Mouse (Mus musculus): ENCODE measurements around the gene Krtap28-13. TPM values are rescaled to one million over a fixed set of nuclear protein-coding genes. Genes with fewer than 3 reads are reported as not detected.

Krtap28-13 gene
- polyA plus RNA-seq, 1 experiment from 2014 or later, result 0.29 TPM

DNA sequence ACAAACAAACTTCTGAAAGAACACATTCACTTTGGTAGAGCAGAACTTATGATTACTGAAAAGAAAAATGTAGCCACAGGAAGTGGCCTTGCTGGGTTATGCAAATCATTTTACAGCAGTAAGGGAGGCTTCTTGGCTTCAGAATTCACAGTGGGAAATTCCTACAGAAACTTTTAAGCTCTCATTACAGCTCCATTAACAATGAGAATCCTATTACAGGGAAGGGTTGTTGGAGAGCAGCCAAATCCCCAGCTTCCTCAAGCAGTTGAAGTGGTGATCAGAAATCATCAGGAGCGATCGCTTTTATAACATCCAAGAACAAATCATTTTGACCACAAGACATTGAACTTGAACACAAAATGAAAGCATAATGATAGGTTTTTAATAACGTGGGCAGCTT is 41.2 kb downstream of the Krtap28-13 start:
- DNase-seq (ENCODE audit: low spot score) (peak; percentile 90), ATAC-seq (ENCODE audit: low read depth) (0 out of 2 replicates have a peak, but pooled peaks have one; percentile 50)
- no peaks in the 10 kb centered on the region for H3K36me3 ChIP-seq (ENCODE audit: control insufficient read depth, insufficient read depth, low read length)
- WGBS, result 25% methylated on average over 3 of the region's 3 CpGs
- H3K27ac ChIP-seq (replicated peaks; ENCODE audit: low read depth, low read length), result no peak overlapping the region
- H3K4me2 ChIP-seq (ENCODE audit: low read depth, low read length), result no peak overlapping the region
- H3K9me3 ChIP-seq (ENCODE audit: control insufficient read depth, low read length), result no peaks in the 10 kb centered on the region
- H3K9ac ChIP-seq (ENCODE audit: low read depth, low read length), result no peak overlapping the region
- no peaks in the 10 kb centered on the region for H3K27me3 ChIP-seq (replicated peaks; ENCODE audit: control insufficient read depth, insufficient read depth, low read length)
- H3K4me1 ChIP-seq (ENCODE audit: control insufficient read depth, insufficient read depth, low read length), result peaks cover 7% of the 10 kb centered on the region; the same call in 1 of the 2 replicates
- H3K4me3 ChIP-seq (ENCODE audit: low read depth, low read length), result no peak overlapping the region

GRCm38 (mm10) chr1:83105464-83105863 is 44.7 kb downstream of the Krtap28-13 start:
- ATAC-seq (ENCODE audit: low read depth) (no peak), DNase-seq (ENCODE audit: low spot score) (no peak)
- 62% methylated on average over 1 of the region's 1 CpGs for WGBS
- H3K4me2 ChIP-seq (ENCODE audit: low read depth, low read length), result no peak overlapping the region
- no peaks in the 10 kb centered on the region for H3K27me3 ChIP-seq (replicated peaks; ENCODE audit: control insufficient read depth, insufficient read depth, low read length)
- no peak overlapping the region for H3K9ac ChIP-seq (ENCODE audit: low read depth, low read length)
- H3K36me3 ChIP-seq (ENCODE audit: control insufficient read depth, insufficient read depth, low read length), result no peaks in the 10 kb centered on the region
- no peak overlapping the region for H3K27ac ChIP-seq (replicated peaks; ENCODE audit: low read depth, low read length)
- H3K9me3 ChIP-seq (ENCODE audit: control insufficient read depth, low read length), result no peaks in the 10 kb centered on the region
- H3K4me3 ChIP-seq (ENCODE audit: low read depth, low read length), result no peak overlapping the region
- H3K4me1 ChIP-seq (ENCODE audit: control insufficient read depth, insufficient read depth, low read length), result peaks cover 7% of the 10 kb centered on the region; the same call in 1 of the 2 replicates

GRCm38 (mm10) chr1:83107410-83107978 is 46.8 kb downstream of the Krtap28-13 start:
- no peak for DNase-seq (ENCODE audit: low spot score)
- Histone ChIP-seq H3K9ac (ENCODE audit: low read depth, low read length) (no peak overlapping the region), H3K27me3 (replicated peaks; ENCODE audit: control insufficient read depth, insufficient read depth, low read length) (no peaks in the 10 kb centered on the region), H3K4me1 (ENCODE audit: control insufficient read depth, insufficient read depth, low read length) (no peaks in the 10 kb centered on the region), H3K27ac (replicated peaks; ENCODE audit: low read depth, low read length) (no peak overlapping the region), H3K4me2 (ENCODE audit: low read depth, low read length) (no peak overlapping the region), H3K9me3 (ENCODE audit: control insufficient read depth, low read length) (no peaks in the 10 kb centered on the region), H3K36me3 (ENCODE audit: control insufficient read depth, insufficient read depth, low read length) (no peaks in the 10 kb centered on the region), H3K4me3 (ENCODE audit: low read depth, low read length) (no peak overlapping the region)
- 79% methylated on average over 5 of the region's 5 CpGs for WGBS
- no peak for ATAC-seq (ENCODE audit: low read depth)

GRCm38 (mm10) chr1:83110992-83111391 is 50.3 kb downstream of the Krtap28-13 start:
- ATAC-seq (ENCODE audit: low read depth) (no peak), DNase-seq (ENCODE audit: low spot score) (no peak)
- Histone ChIP-seq H3K36me3 (ENCODE audit: control insufficient read depth, insufficient read depth, low read length) (no peaks in the 10 kb centered on the region), H3K27ac (replicated peaks; ENCODE audit: low read depth, low read length) (no peak overlapping the region), H3K27me3 (replicated peaks; ENCODE audit: control insufficient read depth, insufficient read depth, low read length) (no peaks in the 10 kb centered on the region), H3K4me3 (ENCODE audit: low read depth, low read length) (no peak overlapping the region), H3K9me3 (ENCODE audit: control insufficient read depth, low read length) (no peaks in the 10 kb centered on the region), H3K9ac (ENCODE audit: low read depth, low read length) (no peak overlapping the region), H3K4me1 (ENCODE audit: control insufficient read depth, insufficient read depth, low read length) (no peaks in the 10 kb centered on the region), H3K4me2 (ENCODE audit: low read depth, low read length) (no peak overlapping the region)

Other genes starting within 250 kb of the Krtap28-13 start
- gene Agfg1, start 221.4 kb upstream of the Krtap28-13 start, polyA plus RNA-seq (2014; fragmentation: Nextera tagmentation; extraction: Ambion mirVana), result 41.9 and 42.4 TPM in 2 replicates
- 0.26 and 0.58 TPM in 2 replicates for gene A030005L19Rik, start 147.6 kb upstream of the Krtap28-13 start, polyA plus RNA-seq (2014; fragmentation: Nextera tagmentation; extraction: Ambion mirVana)
- gene A030014E15Rik, start 136.0 kb upstream of the Krtap28-13 start, polyA plus RNA-seq (2014; fragmentation: Nextera tagmentation; extraction: Ambion mirVana), result 0.29 TPM in 1 of 2 replicates, not detected in the other
- not detected in 2 replicates for gene Gm6217, start 129.5 kb upstream of the Krtap28-13 start, polyA plus RNA-seq (2014; fragmentation: Nextera tagmentation; extraction: Ambion mirVana)
- not detected in 2 replicates for gene A030003K21Rik, start 117.5 kb upstream of the Krtap28-13 start, polyA plus RNA-seq (2014; fragmentation: Nextera tagmentation; extraction: Ambion mirVana)
- not detected in 2 replicates for gene Gm7544, start 104.9 kb upstream of the Krtap28-13 start, polyA plus RNA-seq (2014; fragmentation: Nextera tagmentation; extraction: Ambion mirVana)
- gene Gm47955, start 100.6 kb upstream of the Krtap28-13 start, polyA plus RNA-seq (2014; fragmentation: Nextera tagmentation; extraction: Ambion mirVana), result not detected in 2 replicates
- gene Gm47959, start 60.4 kb upstream of the Krtap28-13 start, polyA plus RNA-seq (2014; fragmentation: Nextera tagmentation; extraction: Ambion mirVana), result not detected in 2 replicates
- gene Slc19a3, start 22.5 kb upstream of the Krtap28-13 start, polyA plus RNA-seq (2014; fragmentation: Nextera tagmentation; extraction: Ambion mirVana), result 0.29 and 0.72 TPM in 2 replicates
- gene Krtap28-10, start 18.4 kb upstream of the Krtap28-13 start, polyA plus RNA-seq (2014; fragmentation: Nextera tagmentation; extraction: Ambion mirVana), result 0.36 TPM in 1 of 2 replicates, not detected in the other
- not detected in 2 replicates for gene Gm47969, start 16.0 kb upstream of the Krtap28-13 start, polyA plus RNA-seq (2014; fragmentation: Nextera tagmentation; extraction: Ambion mirVana)
- not detected in 2 replicates for gene A030005K14Rik, start 1.6 kb upstream of the Krtap28-13 start, polyA plus RNA-seq (2014; fragmentation: Nextera tagmentation; extraction: Ambion mirVana)
- gene Ccl20, start 55.8 kb downstream of the Krtap28-13 start, polyA plus RNA-seq (2014; fragmentation: Nextera tagmentation; extraction: Ambion mirVana), result 0.47 and 1.1 TPM in 2 replicates
- gene Daw1, start 98.8 kb downstream of the Krtap28-13 start, polyA plus RNA-seq (2014; fragmentation: Nextera tagmentation; extraction: Ambion mirVana), result 0.48 and 0.78 TPM in 2 replicates